Mouse (Mus musculus): Measurements from ENCODE around the gene Cchcr1. TPM values are rescaled to one million over a fixed set of nuclear protein-coding genes. Genes with fewer than 3 reads are reported as not detected.

Gene Cchcr1
- total RNA-seq, 1 experiment from 2014 or later = 12.0 TPM

GRCm38 (mm10) chr17:35554761-35555397, 38.0 kb downstream of the Cchcr1 start:
- DNase-seq = no peak

- no peak for DNase-seq
Observed at GRCm38 (mm10) chr17:35556186-35556765, 39.4 kb downstream of the Cchcr1 start.

GRCm38 (mm10) chr17:35556812-35557211, 39.9 kb downstream of the Cchcr1 start:
- peak; percentile 80 for DNase-seq

GRCm38 (mm10) chr17:35557351-35557750, 40.5 kb downstream of the Cchcr1 start:
- DNase-seq = no peak

- DNase-seq = no peak
Observed at GRCm38 (mm10) chr17:35558216-35558615, 41.3 kb downstream of the Cchcr1 start.

- DNase-seq = no peak
Observed at GRCm38 (mm10) chr17:35567150-35567549, 50.2 kb downstream of the Cchcr1 start, which contains the start of gene 2300002M23Rik. 2300002M23Rik (plus strand) TSS chr17:35567450.

GRCm38 (mm10) chr17:35567767-35568166, 50.9 kb downstream of the Cchcr1 start:
- DNase-seq = no peak

- DNase-seq = no peak
Observed at GRCm38 (mm10) chr17:35569091-35569944, 52.4 kb downstream of the Cchcr1 start.

- no peak for DNase-seq
Observed at GRCm38 (mm10) chr17:35570836-35571235, 53.9 kb downstream of the Cchcr1 start.

GRCm38 (mm10) chr17:35571477-35571876, 54.6 kb downstream of the Cchcr1 start:
- DNase-seq = no peak

GRCm38 (mm10) chr17:35578211-35578610, 61.3 kb downstream of the Cchcr1 start:
- DNase-seq = peak; percentile 88

Other genes with a start within 250 kb of the Cchcr1 start
- 1.7 and 2.7 TPM in 2 replicates for gene H2-Q1, start 196.7 kb upstream of the Cchcr1 start, total RNA-seq (2021)
- gene H2-Q2, start 174.9 kb upstream of the Cchcr1 start, total RNA-seq (2021) = 0.49 and 1.3 TPM in 2 replicates
- gene H2-Q4, start 137.5 kb upstream of the Cchcr1 start, total RNA-seq (2021) = 16.3 and 26.4 TPM in 2 replicates
- gene H2-Q6, start 92.2 kb upstream of the Cchcr1 start, total RNA-seq (2021) = 0.74 and 7.4 TPM in 2 replicates
- gene H2-Q7, start 77.9 kb upstream of the Cchcr1 start, total RNA-seq (2021) = 2.7 and 11.1 TPM in 2 replicates
- 4.4 and 61.3 TPM in 2 replicates for gene H2-Q10, start 47.0 kb upstream of the Cchcr1 start, total RNA-seq (2021)
- 0.26 and 0.45 TPM in 2 replicates for gene Pou5f1, start 11.1 kb upstream of the Cchcr1 start, total RNA-seq (2021)
- gene Tcf19, start 276 bp upstream of the Cchcr1 start, total RNA-seq (2021) = 19.9 and 21.4 TPM in 2 replicates
- not detected in 2 replicates for gene Psors1c2, start 16.1 kb downstream of the Cchcr1 start, total RNA-seq (2021)
- gene Cdsn, start 35.0 kb downstream of the Cchcr1 start, total RNA-seq (2021) = 0.23 and 0.37 TPM in 2 replicates
- not detected in 2 replicates for gene 2300002M23Rik, start 50.4 kb downstream of the Cchcr1 start, total RNA-seq (2021)
- gene Sfta2, start 84.4 kb downstream of the Cchcr1 start, total RNA-seq (2021) = not detected in 2 replicates
- gene Gm9573, start 109.5 kb downstream of the Cchcr1 start, total RNA-seq (2021) = not detected in 2 replicates
- not detected in 2 replicates for gene Mucl3, start 126.6 kb downstream of the Cchcr1 start, total RNA-seq (2021)
- gene Vars2, start 150.5 kb downstream of the Cchcr1 start, total RNA-seq (2021) = 49.6 and 52.0 TPM in 2 replicates
- gene Gtf2h4, start 156.6 kb downstream of the Cchcr1 start, total RNA-seq (2021) = 24.3 and 24.7 TPM in 2 replicates
- gene Ddr1, start 187.5 kb downstream of the Cchcr1 start, total RNA-seq (2021) = 36.3 and 36.4 TPM in 2 replicates

All from adrenal gland, postnatal 14 days (tissue).